Mouse (Mus musculus) frontal cortex, adult (tissue): ENCODE measurements around the gene Map2k6.
A peak's percentile ranks its signal among the peaks of the same experiment; 100 is the strongest.

Source experiments
- ATAC-seq: cut with Nextera tagmentation; 2 replicates; pipeline ENCODE4 v1.9.2; 2017; ENCODE audit warnings: mild to moderate bottlenecking, moderate library complexity, mixed read lengths; ENCODE audit not compliant: low TSS enrichment

Map2k6 gene

DNA sequence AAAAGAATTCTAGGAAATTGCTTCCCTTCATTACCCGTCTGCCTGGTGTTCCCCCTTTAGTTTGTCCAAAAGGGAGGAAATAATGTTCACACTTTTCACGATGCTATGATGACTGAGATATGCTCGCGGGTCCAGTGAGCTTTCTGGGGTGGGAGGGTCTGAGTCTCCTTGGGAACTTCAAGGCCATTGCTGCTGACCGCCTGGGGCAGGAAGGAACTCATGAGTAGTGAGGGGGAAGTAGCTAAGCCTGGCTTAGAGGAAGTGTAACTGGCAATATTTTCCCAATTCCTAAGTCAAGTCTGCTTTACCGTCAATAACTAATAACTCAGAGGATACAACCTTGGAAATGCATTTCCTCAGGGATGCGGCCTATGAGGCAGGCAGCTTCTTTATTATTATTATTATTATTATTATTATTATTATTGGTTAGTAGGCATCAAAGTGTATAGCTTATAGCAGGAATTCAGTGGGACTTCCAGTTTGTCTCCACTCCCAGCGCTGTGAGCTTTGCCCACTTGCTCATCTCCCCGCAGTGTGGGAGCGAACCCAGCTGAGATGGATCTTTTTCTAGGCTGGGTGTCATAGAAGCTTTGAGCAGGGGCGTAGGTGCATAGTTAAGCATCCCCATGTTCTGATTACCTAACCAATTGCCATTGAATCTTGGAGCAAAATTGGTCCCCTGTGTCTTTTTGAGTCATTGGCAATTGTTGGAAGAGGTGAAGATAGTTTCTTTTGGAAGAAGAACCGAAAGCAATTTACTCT, 163.6 kb downstream of the Map2k6 start:
- ATAC-seq: peak; percentile 90

DNA sequence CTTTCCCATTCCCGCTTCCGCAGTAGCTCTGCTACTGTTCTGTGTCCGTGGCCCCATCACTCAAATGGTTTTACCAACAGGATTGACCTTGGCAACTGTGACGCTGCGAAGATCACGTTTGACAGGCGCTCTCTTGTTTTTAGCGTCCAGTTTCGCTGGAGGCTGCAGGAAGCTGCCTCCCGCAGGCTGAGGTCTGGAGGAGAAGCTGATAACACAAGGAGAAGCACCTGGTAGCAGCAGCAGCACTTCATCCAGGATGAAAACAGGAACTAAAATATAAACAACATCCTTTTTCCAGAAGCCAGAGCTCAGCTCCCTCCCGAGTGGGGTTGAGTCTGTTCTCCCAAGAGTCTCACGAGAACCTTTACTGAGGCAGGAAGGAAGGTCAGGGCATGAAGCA, 164.3 kb downstream of the Map2k6 start:
- ATAC-seq: peak; percentile 68

DNA sequence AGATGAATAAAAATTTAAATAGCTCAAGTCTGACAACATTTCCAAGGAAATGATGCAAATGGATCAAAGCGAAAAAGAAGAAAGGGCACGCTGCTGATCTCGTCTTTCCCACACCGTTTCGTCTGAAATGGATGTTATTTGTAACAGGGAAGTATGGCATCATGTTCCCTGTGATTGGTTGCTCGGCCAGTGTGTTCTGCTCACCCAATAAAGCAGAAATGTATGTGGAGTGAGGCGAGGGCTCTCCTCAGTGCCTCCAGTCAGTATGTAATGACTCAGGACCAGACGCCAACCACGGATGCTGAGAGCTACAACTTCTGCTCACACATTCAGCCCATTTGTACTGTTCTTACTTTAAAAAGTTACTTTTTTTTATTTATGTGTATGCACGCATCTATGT, 164.9 kb downstream of the Map2k6 start:
- peak; percentile 68 for ATAC-seq

- no peak for ATAC-seq
These were observed 167.4 kb downstream of the Map2k6 start for GRCm38 (mm10) chr11:110566307-110566706.

DNA sequence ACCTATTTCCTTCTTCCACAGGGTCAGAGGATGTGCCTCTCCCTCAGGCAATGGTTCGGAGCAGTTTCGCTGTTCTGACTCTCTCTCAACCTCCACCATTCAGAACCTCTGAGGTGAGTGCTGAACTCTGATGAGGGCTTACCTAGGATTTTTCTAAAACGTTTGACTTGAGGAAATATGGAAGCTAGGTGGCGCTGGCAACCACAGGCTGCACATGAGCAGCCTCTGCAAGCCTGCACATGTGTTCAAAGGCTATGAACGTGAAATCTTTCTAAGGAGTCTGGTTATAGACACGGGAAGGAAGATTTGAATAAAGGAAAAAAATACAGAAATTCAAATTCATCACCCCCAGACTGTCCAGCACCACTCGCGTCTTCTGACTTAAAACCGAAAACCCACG, 173.6 kb downstream of the Map2k6 start:
- ATAC-seq: peak; percentile 89
